Mouse (Mus musculus): ENCODE results near the gene Ncoa3.

- TF ChIP-seq CTCF (IDR thresholded peaks at IDR 0.05; ENCODE audit: low read depth) (no peak), EP300 (IDR thresholded peaks at IDR 0.05; ENCODE audit: low read depth) (no peak)
Measured at GRCm38 (mm10) chr2:166032628-166033027, 40.2 kb downstream of the Ncoa3 start.

Measured in liver, postnatal 0 days (tissue).